Mouse (Mus musculus) layer of hippocampus, postnatal 36 days (tissue): Measurements from ENCODE around the gene Mgrn1. TPM values are rescaled to one million over a fixed set of nuclear protein-coding genes. Genes with fewer than 3 reads are reported as not detected.

Experiments
- DNase-seq, 2 experiments: peaks; one replicate each; pipeline ENCODE4 v3.0.0; 2022
- total RNA-seq, 2 experiments: library from RNA; stranded (reverse); gene quantifications; 2 replicates each; pipeline ENCODE4 v1.2.3; 2021

Gene Mgrn1
- 100 to 1,000 TPM; 213 TPM for total RNA-seq

- DNase-seq = peak; percentile 75 to 80
These were observed at the start of gene Mgrn1 for GRCm38 (mm10) chr16:4885760-4886689. Gene Mgrn1 (plus strand): TSS chr16:4886249.

GRCm38 (mm10) chr16:4837631-4838030 lies 48.4 kb upstream of the Mgrn1 start:
- DNase-seq = no peak

- DNase-seq = no peak
These were observed 46.5 kb upstream of the Mgrn1 start for GRCm38 (mm10) chr16:4839552-4839951.

GRCm38 (mm10) chr16:4840231-4840630 lies 45.8 kb upstream of the Mgrn1 start:
- no peak for DNase-seq

- DNase-seq = no peak
These were observed 39.0 kb upstream of the Mgrn1 start for GRCm38 (mm10) chr16:4847041-4847440.

GRCm38 (mm10) chr16:4848090-4848489 lies 38.0 kb upstream of the Mgrn1 start:
- no peak for DNase-seq

GRCm38 (mm10) chr16:4850361-4850760 lies 35.7 kb upstream of the Mgrn1 start:
- DNase-seq = no peak

- DNase-seq = no peak
These were observed 35.0 kb upstream of the Mgrn1 start for GRCm38 (mm10) chr16:4850938-4851628.

- DNase-seq = no peak
These were observed 30.9 kb upstream of the Mgrn1 start for GRCm38 (mm10) chr16:4855046-4855650.

GRCm38 (mm10) chr16:4861392-4861791 lies 24.7 kb upstream of the Mgrn1 start:
- no peak for DNase-seq

- peak; percentile 68 to 74 for DNase-seq
These were observed 23.1 kb upstream of the Mgrn1 start for GRCm38 (mm10) chr16:4862863-4863483.

GRCm38 (mm10) chr16:4863742-4864141 lies 22.3 kb upstream of the Mgrn1 start:
- DNase-seq = no peak

- no peak for DNase-seq
These were observed 19.9 kb upstream of the Mgrn1 start for GRCm38 (mm10) chr16:4866101-4866695.

- DNase-seq = no peak
These were observed 15.6 kb upstream of the Mgrn1 start for GRCm38 (mm10) chr16:4870490-4870889.

- no peak for DNase-seq
These were observed 14.1 kb upstream of the Mgrn1 start for GRCm38 (mm10) chr16:4871926-4872325.

- DNase-seq = no peak
These were observed 10.6 kb upstream of the Mgrn1 start for GRCm38 (mm10) chr16:4875198-4876032.

- DNase-seq = peak; percentile 58 to 61
These were observed 9.9 kb upstream of the Mgrn1 start for GRCm38 (mm10) chr16:4876033-4876680.

- DNase-seq = no peak
These were observed 8.9 kb upstream of the Mgrn1 start for GRCm38 (mm10) chr16:4877195-4877594.

- no peak for DNase-seq
These were observed 8.3 kb upstream of the Mgrn1 start for GRCm38 (mm10) chr16:4877701-4878100.

- DNase-seq = no peak
These were observed 7.7 kb upstream of the Mgrn1 start for GRCm38 (mm10) chr16:4878192-4878885.
